Mouse (Mus musculus) effector memory CD4-positive, alpha-beta T cell, adult 5 months (primary cell): ENCODE results near the gene Rasgrp4. TPM values are rescaled to one million over a fixed set of nuclear protein-coding genes. Genes with fewer than 3 reads are reported as not detected.

Experiments
- polyA plus RNA-seq: library from polyadenylated mRNA; unstranded; fragments of 100-300 nt; shearing (Covaris generic); gene quantifications from one replicate; pipeline ENCODE4 v1.2.1, GENCODE M21; 2017

The Rasgrp4 gene
- polyA plus RNA-seq: 0.21 TPM

DNA sequence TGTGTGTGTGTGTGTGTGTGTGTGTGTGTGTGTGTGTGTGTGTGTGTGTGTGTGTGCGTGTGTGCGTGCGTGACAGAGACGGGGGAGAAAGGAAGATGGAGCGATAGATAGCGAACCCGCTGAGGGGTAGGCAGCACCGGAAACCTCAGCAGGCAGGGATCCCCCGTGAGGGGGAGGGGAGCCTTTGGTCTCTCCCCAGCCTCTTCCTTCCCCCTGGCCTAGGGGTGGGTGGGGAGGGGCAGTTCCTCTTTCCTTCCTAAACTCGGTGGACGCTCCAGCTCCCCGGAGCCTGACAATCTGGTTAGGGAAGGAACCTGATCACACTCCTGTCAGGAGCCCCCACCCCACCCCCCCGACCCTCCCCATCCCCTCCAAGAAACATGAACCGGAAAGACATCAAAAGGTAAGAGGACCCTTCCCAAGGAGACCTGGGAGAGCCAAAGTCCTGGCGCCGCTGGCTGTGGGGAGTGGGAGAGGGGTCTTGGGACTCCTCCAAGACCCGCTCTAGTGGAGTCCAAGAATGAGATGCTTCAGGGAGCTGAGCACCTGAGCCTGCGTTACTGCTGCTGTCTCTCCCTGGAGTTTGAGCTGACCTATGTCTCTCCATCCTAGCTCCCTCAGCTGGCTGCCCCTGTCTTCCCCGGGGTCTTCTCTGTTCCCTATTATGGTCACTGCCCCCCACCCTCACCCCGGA, at the start of gene Rasgrp4:
Rasgrp4 (plus strand) TSS at position 159 of the 694 bp plus-strand sequence.

DNA sequence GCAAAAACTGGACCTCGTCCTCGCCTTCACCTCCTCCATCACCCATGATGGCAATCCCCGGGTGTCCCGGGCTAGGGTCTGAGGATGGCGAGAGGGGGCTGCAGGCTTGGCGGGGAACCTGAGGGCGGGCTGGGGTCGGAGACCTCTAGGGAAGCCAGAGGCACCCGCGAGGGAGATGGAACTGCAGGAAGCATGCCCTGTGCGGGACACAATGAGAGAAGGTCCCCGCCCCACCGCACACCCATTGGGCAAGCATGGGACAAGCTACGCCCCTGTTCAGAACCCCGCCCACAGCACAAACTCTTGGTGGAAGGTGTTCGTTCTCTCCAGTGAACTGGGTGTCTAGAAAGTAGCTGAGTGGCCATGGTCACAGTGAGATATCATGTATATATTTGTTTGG, 9.7 kb upstream of the Rasgrp4 start, which contains the start of gene Ryr1:
Ryr1 (minus strand) TSS at position 210 of the 400 bp plus-strand sequence.

DNA sequence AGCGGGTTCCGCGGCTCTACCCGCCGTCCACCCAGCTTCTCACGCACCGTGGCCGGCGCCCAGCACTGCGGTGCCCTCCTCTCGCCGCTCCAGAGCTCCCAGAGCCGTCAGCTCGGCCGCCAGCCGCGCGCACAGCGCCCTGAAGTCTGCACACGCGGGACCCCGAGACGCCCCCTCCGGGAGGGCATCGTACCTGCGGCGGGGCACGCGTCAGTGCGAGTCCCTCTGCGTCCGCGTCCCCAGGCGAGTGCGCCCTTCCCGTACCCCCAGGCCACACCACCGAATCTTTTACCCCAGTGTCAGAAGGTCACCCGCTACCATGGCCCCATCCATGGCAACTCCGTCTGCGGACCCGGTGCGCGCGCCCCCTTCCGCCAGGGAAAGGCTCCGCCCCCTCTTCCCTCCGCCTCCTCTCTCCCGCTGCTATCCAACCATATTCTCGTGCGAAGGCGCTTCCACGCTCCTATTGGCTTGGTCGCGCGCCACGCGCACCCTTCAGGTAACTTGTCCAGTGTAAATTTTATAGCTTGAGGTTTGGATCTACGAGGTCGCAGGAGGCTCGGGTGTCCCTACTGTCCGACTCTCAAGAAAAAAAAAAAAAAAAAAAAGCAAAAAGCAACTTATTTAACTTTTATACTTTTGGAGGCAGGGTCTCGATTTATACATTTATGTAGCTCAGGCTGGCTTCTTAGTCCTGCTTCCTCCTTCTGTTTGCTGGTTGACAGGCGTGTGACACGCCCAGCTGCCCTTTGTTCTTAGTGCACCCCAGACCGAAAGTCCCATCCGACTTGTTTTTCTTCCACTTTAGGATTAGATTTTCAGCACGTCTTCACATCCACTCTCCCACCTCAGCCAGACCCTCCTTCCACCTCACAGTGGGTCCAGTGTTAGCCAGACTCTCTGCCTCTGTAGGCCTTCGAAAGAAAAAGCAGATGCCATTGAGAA, 21.5 kb downstream of the Rasgrp4 start, which contains the start of gene Fam98c:
Fam98c (minus strand) TSS at position 397 of the 945 bp plus-strand sequence.

DNA sequence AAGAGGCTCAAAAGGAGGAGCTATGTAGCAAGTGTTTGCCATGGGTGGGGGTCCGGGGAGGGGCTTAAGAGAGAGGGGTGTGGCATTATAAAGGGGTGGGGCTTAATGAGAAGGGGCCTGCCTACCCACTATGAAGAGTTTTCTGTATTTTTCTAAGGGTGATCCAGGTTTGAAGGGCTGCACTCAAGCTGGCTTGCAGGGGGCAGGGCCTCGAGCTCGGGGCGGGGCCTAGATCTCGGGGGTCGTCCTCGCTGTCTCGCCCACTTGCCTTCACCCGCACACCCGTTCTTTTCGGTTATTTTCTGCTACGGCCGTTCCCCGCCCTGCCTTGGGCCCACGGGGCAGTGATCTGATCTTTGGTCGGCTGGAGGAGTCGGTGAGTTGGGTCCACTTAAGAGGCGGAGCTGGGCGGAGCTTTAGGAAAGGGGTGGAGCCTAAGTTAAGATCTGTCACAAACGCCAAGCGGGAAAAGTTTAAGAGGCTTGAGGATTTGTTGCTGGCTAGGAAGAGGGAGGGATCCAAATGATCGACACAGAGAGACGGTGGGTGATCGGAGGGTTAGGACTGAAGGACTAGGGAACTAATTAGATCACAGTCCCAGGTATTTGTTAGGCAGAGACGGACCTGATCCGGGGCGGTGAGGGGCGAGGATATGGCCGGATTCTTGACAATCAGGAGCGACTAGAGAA, 35.6 kb downstream of the Rasgrp4 start, which contains the start of the genes Ggn and Spred3:
Ggn (plus strand) TSS at position 145 of the 689 bp plus-strand sequence.
Spred3 (minus strand) TSS at position 346 of the 689 bp plus-strand sequence.

DNA sequence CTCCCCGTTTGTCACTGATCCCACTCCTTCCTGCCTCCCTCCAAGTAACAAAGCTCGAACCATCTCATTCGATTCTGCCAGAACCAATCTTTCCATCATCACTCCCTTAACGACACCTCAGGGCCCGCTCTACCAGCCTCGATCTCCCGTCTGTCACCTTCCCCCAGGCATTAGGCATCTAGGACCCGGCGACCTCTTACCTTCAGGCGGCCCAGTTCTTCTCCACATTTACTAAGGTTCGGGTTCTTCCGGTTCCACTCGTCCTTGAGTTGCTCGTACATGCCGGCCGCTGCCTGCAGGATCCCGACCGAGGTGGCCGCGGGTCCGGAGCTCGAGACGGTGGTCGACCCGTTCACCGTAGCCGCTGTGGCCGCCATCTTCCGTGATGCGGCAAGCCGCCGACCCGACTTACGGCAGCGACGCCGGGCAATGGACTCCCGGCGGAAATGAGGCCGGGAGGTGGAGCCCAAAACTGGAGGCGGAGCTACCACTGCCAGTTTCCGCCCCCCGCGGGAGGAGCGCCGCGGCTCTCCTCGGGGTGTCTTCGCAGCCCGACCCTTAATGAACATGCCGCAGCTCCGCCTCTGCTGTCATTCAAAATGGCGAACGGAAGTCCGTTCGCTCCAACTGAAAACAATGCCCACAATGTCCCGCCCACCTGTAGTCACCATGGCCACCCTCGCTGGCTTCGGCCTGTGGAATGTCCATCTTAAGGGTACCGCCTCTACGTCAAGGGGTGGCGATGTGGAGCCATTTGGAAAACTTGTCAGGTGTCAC, 45.6 kb downstream of the Rasgrp4 start, which contains the start of gene Psmd8:
Psmd8 (minus strand) TSS at position 625 of the 777 bp plus-strand sequence.

Other genes starting within 250 kb of the Rasgrp4 start
- 263 TPM for gene Actn4, start 172.5 kb upstream of the Rasgrp4 start, polyA plus RNA-seq
- gene Eif3k, start 153.0 kb upstream of the Rasgrp4 start, polyA plus RNA-seq: 292 TPM
- 137 TPM for gene Map4k1, start 152.8 kb upstream of the Rasgrp4 start, polyA plus RNA-seq
- 1.1 TPM for gene Ryr1, start 9.7 kb upstream of the Rasgrp4 start, polyA plus RNA-seq
- gene Fam98c, start 21.4 kb downstream of the Rasgrp4 start, polyA plus RNA-seq: 50.7 TPM
- gene Ggn, start 35.4 kb downstream of the Rasgrp4 start, polyA plus RNA-seq: not detected
- not detected for gene Spred3, start 35.6 kb downstream of the Rasgrp4 start, polyA plus RNA-seq
- 180 TPM for gene Psmd8, start 45.9 kb downstream of the Rasgrp4 start, polyA plus RNA-seq
- 0.51 TPM for gene Catsperg1, start 79.2 kb downstream of the Rasgrp4 start, polyA plus RNA-seq
- gene Kcnk6, start 97.7 kb downstream of the Rasgrp4 start, polyA plus RNA-seq: 1.6 TPM
- 41.4 TPM for gene Yif1b, start 103.5 kb downstream of the Rasgrp4 start, polyA plus RNA-seq
- 1.9 TPM for gene 2200002D01Rik, start 113.6 kb downstream of the Rasgrp4 start, polyA plus RNA-seq
- gene Spint2, start 147.1 kb downstream of the Rasgrp4 start, polyA plus RNA-seq: 139 TPM
- not detected for gene Ppp1r14a, start 154.5 kb downstream of the Rasgrp4 start, polyA plus RNA-seq
- not detected for gene Dpf1, start 169.1 kb downstream of the Rasgrp4 start, polyA plus RNA-seq